Mouse (Mus musculus): ENCODE measurements at regions not wholly inside any gene's neighbourhood (a gene's known extent, or its start where the extent isn't known, plus 50 kb on each side); places are given as distances from the start of the nearest gene placed in this dataset.

DNA sequence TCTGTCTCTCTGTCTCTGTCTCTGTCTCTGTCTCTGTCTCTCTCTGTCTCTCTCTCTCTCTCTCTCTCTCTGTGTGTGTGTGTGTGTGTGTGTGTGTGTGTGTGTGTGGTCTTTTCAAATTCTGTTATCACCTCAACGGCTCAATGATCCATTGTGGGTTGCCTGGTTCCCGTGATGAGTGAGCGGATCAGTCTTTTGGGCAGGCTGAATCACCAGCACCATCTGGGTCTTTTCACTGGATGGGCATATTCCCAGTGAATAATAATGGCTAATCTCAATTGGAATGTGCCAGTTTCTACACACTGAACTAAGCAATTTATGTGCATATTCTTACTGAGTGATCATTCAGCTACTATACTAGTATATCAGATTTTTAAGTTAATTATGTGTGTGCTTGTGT is 216.4 kb downstream of the Lmx1a start:
- DNase-seq (ENCODE audit: low spot score), result no peak

GRCm38 (mm10) chr1:167912074-167912473 is 223.0 kb downstream of the Lmx1a start:
- no peak for DNase-seq (ENCODE audit: low spot score)

GRCm38 (mm10) chr1:167914982-167915561 is 226.0 kb downstream of the Lmx1a start:
- peak; percentile 26 for DNase-seq (ENCODE audit: low spot score)

GRCm38 (mm10) chr1:167915578-167916275 is 226.7 kb downstream of the Lmx1a start:
- no peak for DNase-seq (ENCODE audit: low spot score)

GRCm38 (mm10) chr1:167922917-167923316 is 233.9 kb downstream of the Lmx1a start:
- no peak for DNase-seq (ENCODE audit: low spot score)

GRCm38 (mm10) chr1:167928060-167928467 is 239.0 kb downstream of the Lmx1a start:
- DNase-seq (ENCODE audit: low spot score), result no peak

- DNase-seq (ENCODE audit: low spot score), result no peak
Observed at GRCm38 (mm10) chr1:167929729-167930341, 240.8 kb downstream of the Lmx1a start.

DNA sequence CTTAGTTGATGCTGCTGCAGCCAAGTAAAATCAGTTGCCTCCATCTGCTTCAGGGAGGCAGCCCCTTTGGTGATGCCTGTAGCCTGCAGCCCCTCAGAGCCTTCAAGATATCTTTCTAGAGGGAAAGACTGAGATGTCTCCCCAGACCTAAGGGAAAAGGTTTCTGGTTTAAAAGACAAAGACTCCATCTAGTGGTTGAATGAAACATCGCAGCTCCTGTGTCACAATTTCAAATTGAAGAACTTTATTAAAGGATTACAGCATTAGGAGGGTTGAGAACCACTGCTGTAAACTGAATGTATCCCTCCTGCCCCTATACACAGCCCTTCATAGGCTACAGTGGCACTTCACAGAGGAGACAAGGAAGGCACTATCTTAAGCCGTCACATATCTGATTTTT is 243.1 kb downstream of the Lmx1a start:
- DNase-seq (ENCODE audit: low spot score), result no peak

GRCm38 (mm10) chr1:167936726-167937125 is 247.7 kb downstream of the Lmx1a start:
- no peak for DNase-seq (ENCODE audit: low spot score)

- DNase-seq (ENCODE audit: low spot score), result no peak
Observed at GRCm38 (mm10) chr1:167938176-167938575, 249.1 kb downstream of the Lmx1a start.

- no peak for DNase-seq (ENCODE audit: low spot score)
Observed at GRCm38 (mm10) chr1:167942037-167942470, 253.0 kb downstream of the Lmx1a start.

DNA sequence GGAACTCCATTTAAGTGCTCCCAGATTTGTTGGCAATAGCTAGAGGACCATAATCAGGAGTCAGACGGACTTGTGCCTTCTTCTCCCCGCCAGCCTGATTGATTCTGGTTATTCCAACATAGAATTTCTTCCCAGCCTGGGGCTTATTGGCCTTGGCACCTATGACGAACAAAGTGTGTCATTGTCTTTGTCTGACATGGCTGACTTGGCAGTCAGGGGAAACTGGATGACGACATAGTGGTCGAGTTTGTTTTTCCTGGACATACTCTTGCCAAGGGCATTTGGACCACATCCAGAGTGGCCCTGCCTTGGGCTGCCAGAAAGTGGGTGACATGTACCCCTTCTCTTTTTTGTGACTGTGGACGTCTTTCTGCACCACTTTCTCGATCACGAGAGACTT is 254.1 kb downstream of the Lmx1a start:
- DNase-seq (ENCODE audit: low spot score), result no peak

DNA sequence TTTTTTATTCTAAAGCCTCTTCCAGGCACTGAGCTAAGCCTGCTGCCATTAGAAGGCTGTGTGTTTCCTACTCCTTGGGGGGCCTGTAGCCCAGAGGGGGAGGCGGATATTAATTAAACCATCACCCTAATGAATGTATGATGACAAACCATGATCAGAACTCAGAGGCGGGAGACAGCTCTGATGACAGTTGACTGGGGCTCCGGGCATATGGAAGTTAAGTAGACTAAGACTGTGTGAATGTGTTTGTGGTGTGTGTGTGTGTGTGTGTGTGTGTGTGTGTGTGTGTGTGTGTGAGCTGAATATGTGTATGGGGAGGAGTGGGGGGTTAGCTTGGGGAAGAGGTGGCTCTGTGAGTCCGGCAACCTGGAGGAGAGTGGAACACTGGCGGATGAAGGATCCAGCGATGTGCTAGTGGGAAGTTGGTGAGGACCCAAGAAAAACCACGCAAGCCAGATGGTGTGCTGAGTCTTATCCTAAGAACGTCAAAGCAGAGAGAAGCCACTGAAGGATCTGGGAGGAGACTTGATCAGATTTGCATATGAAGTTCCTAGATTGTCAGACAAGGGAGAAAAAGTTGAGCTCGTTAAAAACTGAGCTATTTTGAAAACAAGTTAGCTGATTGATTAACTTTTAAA is 256.7 kb downstream of the Lmx1a start:
- no peak for DNase-seq (ENCODE audit: low spot score)

DNA sequence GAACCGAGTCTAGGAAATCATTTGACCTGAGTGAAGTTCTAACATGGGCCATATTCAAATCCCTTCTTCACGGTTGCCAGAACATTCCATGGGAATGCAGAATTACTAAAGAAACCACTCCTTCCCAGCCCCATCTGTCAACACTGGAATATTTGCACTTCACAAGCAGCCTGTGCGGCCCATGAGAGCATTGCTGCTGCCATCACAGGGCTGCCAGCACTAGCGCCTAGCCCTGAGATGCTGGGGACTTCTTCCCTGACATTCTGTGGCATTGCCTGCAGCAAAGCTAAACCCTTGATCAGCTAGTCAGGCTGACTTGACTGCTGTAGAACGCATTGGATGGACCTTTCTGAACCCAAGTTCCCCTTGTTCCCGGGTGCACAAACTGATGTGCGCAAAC is 258.8 kb downstream of the Lmx1a start:
- no peak for DNase-seq (ENCODE audit: low spot score)

- DNase-seq (ENCODE audit: low spot score), result no peak
Observed at GRCm38 (mm10) chr1:167951717-167952116, 262.7 kb downstream of the Lmx1a start.

DNA sequence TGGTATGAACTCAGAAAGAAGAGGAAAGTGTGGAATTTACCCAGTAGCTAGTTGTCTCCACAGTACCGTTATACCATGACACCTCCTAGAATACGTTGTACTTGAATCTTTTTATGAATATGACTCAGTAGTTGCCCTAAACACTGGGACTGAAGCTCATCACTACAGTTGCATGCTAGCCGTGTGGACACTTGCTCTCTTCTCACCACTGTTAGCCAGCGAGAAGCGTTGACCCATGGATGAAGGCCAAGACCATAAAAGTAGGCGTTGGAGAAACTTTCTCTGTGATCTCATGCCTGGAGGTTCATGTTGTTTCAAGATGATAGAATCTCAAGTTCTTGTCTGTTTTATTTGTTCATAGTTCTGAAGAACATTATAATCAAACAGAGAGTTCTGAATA is 269.5 kb downstream of the Lmx1a start:
- no peak for DNase-seq (ENCODE audit: low spot score)

DNA sequence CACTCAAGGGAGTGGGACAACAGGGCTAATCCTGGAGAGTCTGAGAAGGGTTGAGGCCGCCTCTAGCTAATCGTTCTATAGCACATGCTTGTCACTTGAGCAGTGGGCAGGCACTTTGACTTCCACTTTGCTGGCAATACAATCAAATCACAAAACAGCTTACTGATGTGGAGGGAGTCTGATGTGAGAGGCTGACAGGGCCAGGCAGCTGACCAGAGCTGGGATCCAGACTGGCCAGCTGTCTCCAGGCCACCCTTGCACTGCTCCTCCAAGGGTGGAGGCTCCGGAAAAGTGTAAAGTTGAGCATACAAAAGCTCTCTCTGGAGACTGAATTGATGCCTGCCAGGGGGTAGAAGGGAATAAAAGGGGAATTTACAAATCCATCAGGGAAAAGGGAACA is 280.5 kb downstream of the Lmx1a start:
- no peak for DNase-seq (ENCODE audit: low spot score)

GRCm38 (mm10) chr1:167969985-167970384 is 280.9 kb downstream of the Lmx1a start:
- no peak for DNase-seq (ENCODE audit: low spot score)

- DNase-seq (ENCODE audit: low spot score), result no peak
Observed at GRCm38 (mm10) chr1:167976708-167977107, 287.7 kb downstream of the Lmx1a start.

GRCm38 (mm10) chr1:167979187-167979586 is 290.1 kb downstream of the Lmx1a start:
- no peak for DNase-seq (ENCODE audit: low spot score)

DNA sequence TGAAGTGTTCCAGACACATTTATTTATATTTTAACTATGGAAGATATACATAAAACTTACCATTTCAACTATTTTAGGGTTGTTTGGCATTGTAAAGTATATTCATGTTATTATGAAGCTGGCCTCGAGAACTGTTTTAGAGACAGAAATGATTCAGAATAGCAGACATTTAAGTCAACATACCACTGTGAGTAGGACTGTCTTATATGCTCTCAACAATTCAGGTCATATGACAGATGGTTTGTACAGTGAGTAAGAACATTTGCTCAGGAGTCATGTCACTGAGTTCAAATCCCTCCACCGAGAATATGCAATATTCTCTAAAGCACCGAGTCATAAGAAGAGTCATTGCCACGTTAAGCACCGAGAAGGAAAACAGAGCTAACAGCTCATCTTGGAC is 290.6 kb downstream of the Lmx1a start:
- DNase-seq (ENCODE audit: low spot score), result no peak

DNA sequence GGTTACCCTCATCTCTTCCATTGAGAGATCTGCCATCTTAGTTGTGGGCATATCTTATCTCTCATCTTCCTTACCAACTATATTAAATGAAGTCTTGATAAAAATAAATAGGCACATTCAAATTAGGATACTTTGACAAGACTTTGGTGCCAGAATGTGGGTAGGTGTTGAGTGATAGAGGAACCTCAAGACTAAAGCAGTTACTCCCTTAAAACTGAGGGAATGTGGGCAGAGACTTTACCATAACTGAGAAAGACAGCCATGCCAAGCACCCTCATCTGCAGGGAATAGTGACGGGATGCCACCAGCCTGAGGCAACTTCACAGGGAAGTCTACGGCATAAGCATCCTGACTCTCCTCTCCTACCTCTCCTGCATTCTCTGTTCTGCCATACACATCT is 292.3 kb downstream of the Lmx1a start:
- DNase-seq (ENCODE audit: low spot score), result no peak

Measured in thymus, postnatal 0 days (tissue).